Mouse (Mus musculus) heart, adult 2 months (tissue): ENCODE data around the gene Zcchc24.

ENCODE experiments used
- CTCF ChIP-seq: fragments of 200-600 bp; IDR thresholded peaks from 2 replicates; pipeline ENCODE4 v1.8.1; 2022; ENCODE audit warnings: antibody characterized with exemption, mild to moderate bottlenecking, moderate library complexity
- POLR2A ChIP-seq: fragments of 200-500 bp; IDR thresholded peaks from 2 replicates; pipeline ENCODE4 v1.6.1; 2011; ENCODE audit warnings: mild to moderate bottlenecking, low read depth, low read length, control low read depth; ENCODE audit not compliant: insufficient read depth

DNA sequence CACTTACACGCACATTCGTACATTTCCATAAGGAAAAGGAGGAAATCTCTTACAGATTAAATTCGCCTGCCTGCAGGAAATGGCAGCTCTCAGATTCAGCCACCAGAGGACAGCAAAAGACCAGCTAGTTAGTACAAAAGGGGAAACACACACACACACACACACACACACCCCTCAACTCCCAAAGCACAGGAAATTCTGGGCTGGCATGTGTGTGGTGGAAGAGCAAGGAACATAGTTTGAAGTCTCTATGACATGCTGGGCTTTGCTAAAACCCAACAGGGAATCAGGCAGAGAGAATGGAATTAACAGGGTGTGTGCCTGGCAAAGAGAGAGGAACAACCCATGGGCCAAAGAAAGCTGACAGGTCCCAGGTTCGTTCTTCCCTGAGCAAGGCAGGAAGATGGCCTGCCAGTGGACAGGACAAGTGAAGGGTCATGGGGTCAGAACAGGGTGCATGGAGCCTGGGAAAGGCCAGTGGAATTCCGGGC lies 61.1 kb downstream of the Zcchc24 start:
- TF ChIP-seq POLR2A (no peak), CTCF (peak; percentile 80)
